Mouse (Mus musculus): ENCODE results near the gene Krt7. TPM values are rescaled to one million over a fixed set of nuclear protein-coding genes. Genes with fewer than 3 reads are reported as not detected.

The Krt7 gene
- total and polyA plus RNA-seq, 3 experiments = 0.13 to 0.49 TPM; not detected in 1

GRCm38 (mm10) chr15:101479007-101479665 lies 68.3 kb downstream of the Krt7 start:
- H3K9me3 ChIP-seq (replicated peaks) = peaks cover 44% of the 10 kb centered on the region
- ATAC-seq (ENCODE audit: extremely low read depth, insufficient number of reproducible peaks, low FRiP score, poor library complexity, severe bottlenecking) (no peak), DNase-seq (ENCODE audit: low spot score) (no peak)
- H3K4me1 ChIP-seq (ENCODE audit: insufficient read depth, low read depth, low read length) = no peaks in the 10 kb centered on the region
- no peak for TF ChIP-seq GATA2 (IDR thresholded peaks at IDR 0.05; ENCODE audit: borderline replicate concordance, low read depth, low read length)
- TF ChIP-seq CTCF (IDR thresholded peaks at IDR 0.05; ENCODE audit: low read depth, low read length) = no peak
- TF ChIP-seq GATA1 (IDR thresholded peaks at IDR 0.05; ENCODE audit: borderline replicate concordance, low read length) = no peak
- TF ChIP-seq TAL1 (conservative IDR thresholded peaks at IDR 0.05; ENCODE audit: low read depth, low read length) = no peak
- no peaks in the 10 kb centered on the region for H3K27me3 ChIP-seq (ENCODE audit: insufficient read depth, low read length)
- H3K4me3 ChIP-seq (ENCODE audit: low read depth, low read length) = no peak overlapping the region
- H3K36me3 ChIP-seq (replicated peaks) = no peaks in the 10 kb centered on the region

- Histone ChIP-seq H3K4me1 (ENCODE audit: insufficient read depth, low read depth, low read length) (no peaks in the 10 kb centered on the region), H3K36me3 (replicated peaks) (no peaks in the 10 kb centered on the region), H3K9me3 (replicated peaks) (peaks cover 47% of the 10 kb centered on the region), H3K27me3 (ENCODE audit: insufficient read depth, low read length) (no peaks in the 10 kb centered on the region), H3K4me3 (ENCODE audit: low read depth, low read length) (no peak overlapping the region)
- TF ChIP-seq GATA2 (IDR thresholded peaks at IDR 0.05; ENCODE audit: borderline replicate concordance, low read depth, low read length) (no peak), GATA1 (IDR thresholded peaks at IDR 0.05; ENCODE audit: borderline replicate concordance, low read length) (no peak), CTCF (IDR thresholded peaks at IDR 0.05; ENCODE audit: low read depth, low read length) (no peak), POLR2AphosphoS5 (IDR thresholded peaks at IDR 0.05; ENCODE audit: insufficient replicate concordance, low read depth, low read length) (no peak), TAL1 (conservative IDR thresholded peaks at IDR 0.05; ENCODE audit: low read depth, low read length) (no peak)
- DNase-seq (ENCODE audit: low spot score) (no peak), ATAC-seq (ENCODE audit: extremely low read depth, insufficient number of reproducible peaks, low FRiP score, poor library complexity, severe bottlenecking) (no peak)
These were observed 68.8 kb downstream of the Krt7 start for GRCm38 (mm10) chr15:101479666-101480060.

Other genes starting within 250 kb of the Krt7 start
- not detected in 2 replicates for gene Acvr1b, start 237.0 kb upstream of the Krt7 start, total RNA-seq (2014; fragmentation: Nextera tagmentation)
- gene Acvr1b, start 237.0 kb upstream of the Krt7 start, total RNA-seq (2017) = under 0.01 and 0.12 TPM in 2 replicates
- not detected in 2 replicates for gene Acvr1b, start 237.0 kb upstream of the Krt7 start, polyA plus RNA-seq (2012)
- gene Grasp, start 186.9 kb upstream of the Krt7 start, total RNA-seq (2014; fragmentation: Nextera tagmentation) = not detected in 2 replicates
- 0.16 TPM in 1 of 2 replicates, not detected in the other for gene Grasp, start 186.9 kb upstream of the Krt7 start, total RNA-seq (2017)
- 0.04 and 0.09 TPM in 2 replicates for gene Grasp, start 186.9 kb upstream of the Krt7 start, polyA plus RNA-seq (2012)
- gene Nr4a1, start 156.8 kb upstream of the Krt7 start, total RNA-seq (2014; fragmentation: Nextera tagmentation) = not detected in 2 replicates
- not detected in 2 replicates for gene Nr4a1, start 156.8 kb upstream of the Krt7 start, total RNA-seq (2017)
- gene Nr4a1, start 156.8 kb upstream of the Krt7 start, polyA plus RNA-seq (2012) = 0.04 TPM in 1 of 2 replicates, not detected in the other
- 5.9 and 11.0 TPM in 2 replicates for gene Atg101, start 126.8 kb upstream of the Krt7 start, total RNA-seq (2014; fragmentation: Nextera tagmentation)
- 34.6 and 35.3 TPM in 2 replicates for gene Atg101, start 126.8 kb upstream of the Krt7 start, total RNA-seq (2017)
- 42.5 and 55.1 TPM in 2 replicates for gene Atg101, start 126.8 kb upstream of the Krt7 start, polyA plus RNA-seq (2012)
- not detected in 2 replicates for gene 6030408B16Rik, start 117.8 kb upstream of the Krt7 start, total RNA-seq (2014; fragmentation: Nextera tagmentation)
- 0.12 TPM in 1 of 2 replicates, not detected in the other for gene 6030408B16Rik, start 117.8 kb upstream of the Krt7 start, total RNA-seq (2017)
- 0.09 TPM in 1 of 2 replicates, not detected in the other for gene 6030408B16Rik, start 117.8 kb upstream of the Krt7 start, polyA plus RNA-seq (2012)
- not detected in 2 replicates for gene Krt80, start 40.9 kb upstream of the Krt7 start, total RNA-seq (2014; fragmentation: Nextera tagmentation)
- gene Krt80, start 40.9 kb upstream of the Krt7 start, total RNA-seq (2017) = 0.11 and 0.12 TPM in 2 replicates
- not detected in 2 replicates for gene Krt80, start 40.9 kb upstream of the Krt7 start, polyA plus RNA-seq (2012)
- not detected in 2 replicates for gene Krt87, start 27.8 kb downstream of the Krt7 start, total RNA-seq (2014; fragmentation: Nextera tagmentation)
- not detected in 2 replicates for gene Krt87, start 27.8 kb downstream of the Krt7 start, total RNA-seq (2017)
- gene Krt87, start 27.8 kb downstream of the Krt7 start, polyA plus RNA-seq (2012) = not detected in 2 replicates
- not detected in 2 replicates for gene Krt88, start 36.7 kb downstream of the Krt7 start, total RNA-seq (2014; fragmentation: Nextera tagmentation)
- gene Krt88, start 36.7 kb downstream of the Krt7 start, total RNA-seq (2017) = not detected in 2 replicates
- gene Krt88, start 36.7 kb downstream of the Krt7 start, polyA plus RNA-seq (2012) = not detected in 2 replicates
- gene Krt81, start 52.7 kb downstream of the Krt7 start, total RNA-seq (2014; fragmentation: Nextera tagmentation) = not detected in 2 replicates
- not detected in 2 replicates for gene Krt81, start 52.7 kb downstream of the Krt7 start, total RNA-seq (2017)
- not detected in 2 replicates for gene Krt81, start 52.7 kb downstream of the Krt7 start, polyA plus RNA-seq (2012)
- gene Krt86, start 62.4 kb downstream of the Krt7 start, total RNA-seq (2014; fragmentation: Nextera tagmentation) = not detected in 2 replicates
- gene Krt86, start 62.4 kb downstream of the Krt7 start, total RNA-seq (2017) = 0.11 TPM in 1 of 2 replicates, not detected in the other
- gene Krt86, start 62.4 kb downstream of the Krt7 start, polyA plus RNA-seq (2012) = not detected in 2 replicates
- gene Krt83, start 80.5 kb downstream of the Krt7 start, total RNA-seq (2014; fragmentation: Nextera tagmentation) = not detected in 2 replicates
- not detected in 2 replicates for gene Krt83, start 80.5 kb downstream of the Krt7 start, total RNA-seq (2017)
- not detected in 2 replicates for gene Krt83, start 80.5 kb downstream of the Krt7 start, polyA plus RNA-seq (2012)
- not detected in 2 replicates for gene Gm49425, start 106.2 kb downstream of the Krt7 start, total RNA-seq (2014; fragmentation: Nextera tagmentation)
- not detected in 2 replicates for gene Gm49425, start 106.2 kb downstream of the Krt7 start, total RNA-seq (2017)
- gene Gm49425, start 106.2 kb downstream of the Krt7 start, polyA plus RNA-seq (2012) = not detected in 2 replicates
- not detected in 2 replicates for gene Krt84, start 121.8 kb downstream of the Krt7 start, total RNA-seq (2014; fragmentation: Nextera tagmentation)
- gene Krt84, start 121.8 kb downstream of the Krt7 start, total RNA-seq (2017) = 0.05 TPM in 1 of 2 replicates, not detected in the other
- gene Krt84, start 121.8 kb downstream of the Krt7 start, polyA plus RNA-seq (2012) = not detected in 2 replicates
- not detected in 2 replicates for gene Krt82, start 139.6 kb downstream of the Krt7 start, total RNA-seq (2014; fragmentation: Nextera tagmentation)
- gene Krt82, start 139.6 kb downstream of the Krt7 start, total RNA-seq (2017) = not detected in 2 replicates
- not detected in 2 replicates for gene Krt82, start 139.6 kb downstream of the Krt7 start, polyA plus RNA-seq (2012)
- gene Krt90, start 151.9 kb downstream of the Krt7 start, total RNA-seq (2014; fragmentation: Nextera tagmentation) = not detected in 2 replicates
- gene Krt90, start 151.9 kb downstream of the Krt7 start, total RNA-seq (2017) = not detected in 2 replicates
- not detected in 2 replicates for gene Krt90, start 151.9 kb downstream of the Krt7 start, polyA plus RNA-seq (2012)
- gene Krt75, start 162.9 kb downstream of the Krt7 start, total RNA-seq (2014; fragmentation: Nextera tagmentation) = not detected in 2 replicates
- gene Krt75, start 162.9 kb downstream of the Krt7 start, total RNA-seq (2017) = 0.05 TPM in 1 of 2 replicates, not detected in the other
- gene Krt75, start 162.9 kb downstream of the Krt7 start, polyA plus RNA-seq (2012) = not detected in 2 replicates
- gene Gm5414, start 217.1 kb downstream of the Krt7 start, total RNA-seq (2014; fragmentation: Nextera tagmentation) = not detected in 2 replicates
- not detected in 2 replicates for gene Gm5414, start 217.1 kb downstream of the Krt7 start, total RNA-seq (2017)
- gene Gm5414, start 217.1 kb downstream of the Krt7 start, polyA plus RNA-seq (2012) = not detected in 2 replicates
- gene Gm5478, start 236.3 kb downstream of the Krt7 start, total RNA-seq (2014; fragmentation: Nextera tagmentation) = not detected in 2 replicates
- 0.33 TPM in 1 of 2 replicates, not detected in the other for gene Gm5478, start 236.3 kb downstream of the Krt7 start, total RNA-seq (2017)
- gene Gm5478, start 236.3 kb downstream of the Krt7 start, polyA plus RNA-seq (2012) = not detected in 2 replicates

Measured in G1E (cell line).